ENCODE assay signal across 8 mouse cellular contexts in genomic region chr1:153749211-153749801, GRCm38 (mm10). TPM values are rescaled to one million over a fixed set of nuclear protein-coding genes. Genes with fewer than 3 reads are reported as not detected.
DNase-seq lines count a peak whose midpoint lies in the region; ATAC-seq and TF ChIP-seq lines count a peak whose summit lies in the region.

Rnasel (plus strand) TSS chr1:153749426.

- CTCF ChIA-PET in Patski (lab: Charles Lee), result interaction anchor here (0.7 to 2.8 kb wide), 23 partner anchors 8 to 315 kb away, joined by 3 to 21 read pairs (median 4); partner anchors contain the start of gene Npl

- ATAC-seq in Patski, result peak; percentile 44
- ATAC-seq in forebrain, embryonic 15.5 days (replicated peaks), result peak; percentile 65

- DNase-seq in Patski (ENCODE audit: low read depth, low spot score), result peak; percentile 50
- DNase-seq in c-Kit-positive CD71-positive TER-119-positive erythroid progenitor cells, embryonic 14.5 days (ENCODE audit: low spot score), result peak; percentile 87
- peak; percentile 84 for DNase-seq in hindbrain, embryonic 10.5 days (ENCODE audit: low spot score)
- peak; percentile 70 to 82 for DNase-seq in layer of hippocampus, postnatal 14 days (ENCODE audit: low spot score in 2 of 2)
- peak; percentile 80 for DNase-seq in lung, postnatal 36 days
- DNase-seq in retina, embryonic 14.5 days (ENCODE audit: low spot score), result peak; percentile 96
- peak; percentile 73 for DNase-seq in urinary bladder, postnatal 14 days (ENCODE audit: low spot score)

- 2% methylated on average over 18 of the region's 18 CpGs for WGBS in forebrain, embryonic 15.5 days
- WGBS in hindbrain, embryonic 10.5 days, result 6% methylated on average over 18 of the region's 18 CpGs

- H3K27ac ChIP-seq in forebrain, embryonic 15.5 days (replicated peaks), result peak within 1 kb of the TSS; percentile 84
- peak within 1 kb of the TSS; percentile 94 for H3K27ac ChIP-seq in hindbrain, embryonic 10.5 days

- POLR2A ChIA-PET in Patski (lab: Charles Lee), result interaction anchor here (0.6 to 0.7 kb wide), 2 partner anchors 27 to 163 kb away, joined by 3 read pairs; no protein-coding TSS in a partner anchor

- in situ Hi-C loops in Patski (cut with MboI; ENCODE audit: low pct_unique_long_range_greater_than_20kb), result loop anchor here (5.0 to 10.0 kb wide), 4 partner anchors 192 to 705 kb away; no protein-coding TSS in a partner anchor

- no peaks in the 10 kb centered on the region for H3K27me3 ChIP-seq in Patski
- H3K27me3 ChIP-seq in forebrain, embryonic 15.5 days, result no peaks in the 10 kb centered on the region
- H3K27me3 ChIP-seq in hindbrain, embryonic 10.5 days (ENCODE audit: insufficient read depth, poor library complexity, severe bottlenecking), result peaks cover 16% of the 10 kb centered on the region

- peak within 1 kb of the TSS; percentile 73 for H3K9ac ChIP-seq in forebrain, embryonic 15.5 days (replicated peaks)

- H3K9me3 ChIP-seq in forebrain, embryonic 15.5 days, result no peaks in the 10 kb centered on the region
- no peaks in the 10 kb centered on the region for H3K9me3 ChIP-seq in hindbrain, embryonic 10.5 days

- H3K4me2 ChIP-seq in forebrain, embryonic 15.5 days (replicated peaks), result peak within 1 kb of the TSS; percentile 51

- H3K4me1 ChIP-seq in forebrain, embryonic 15.5 days, result peaks cover 51% of the 10 kb centered on the region
- H3K4me1 ChIP-seq in hindbrain, embryonic 10.5 days (replicated peaks), result peaks cover 51% of the 10 kb centered on the region

- H3K4me3 ChIP-seq in forebrain, embryonic 15.5 days, result peak within 1 kb of the TSS; percentile 46
- H3K4me3 ChIP-seq in hindbrain, embryonic 10.5 days, result peak within 1 kb of the TSS; percentile 53

- 0 out of 2 replicates have a peak, but pooled peaks cover 5% of the 10 kb centered on the region for H3K36me3 ChIP-seq in forebrain, embryonic 15.5 days
- H3K36me3 ChIP-seq in hindbrain, embryonic 10.5 days, result peaks cover 13% of the 10 kb centered on the region

- TF ChIP-seq CTCF in Patski (IDR thresholded peaks at IDR 0.05), result peak; percentile 85

RNA-seq across cellular contexts. Expression of gene Rnasel, which starts in this region (rescaled TPM):
- polyA plus RNA-seq in Patski (2021), result 8.1 TPM
- 42.5 and 44.4 TPM in 2 replicates for polyA plus RNA-seq in forebrain, embryonic 15.5 days (2015; fragmentation: Nextera tagmentation; extraction: Ambion mirVana)
- polyA plus RNA-seq in hindbrain, embryonic 10.5 days (2016; fragmentation: Nextera tagmentation; extraction: Ambion mirVana), result 12.6 and 23.7 TPM in 2 replicates
- total RNA-seq in layer of hippocampus, postnatal 14 days (2021), result 10 to 100 TPM; 10.9 to 11.4 TPM

Comparison
In these comparisons a context has a peak if more than half of its experiments do, and no peak if none do; other contexts are left out.
1. Peak in every context shown above with its lines: DNase-seq, ATAC-seq, H3K4me3 ChIP-seq and H3K27ac ChIP-seq.